Mouse (Mus musculus) bone marrow macrophage, adult 2 months (primary cell): ENCODE results near the gene Greb1. TPM values are rescaled to one million over a fixed set of nuclear protein-coding genes. Genes with fewer than 3 reads are reported as not detected.
A peak's percentile ranks its signal among the peaks of the same experiment; 100 is the strongest.

Experiments used
- H3K27ac ChIP-seq: 2 replicates; pipeline ENCODE4 v1.5.1; 2012; ENCODE audit warnings: low read depth, low read length; ENCODE audit not compliant: insufficient read depth
- H3K4me1 ChIP-seq: 2 replicates; pipeline ENCODE4 v1.6.1; 2012; ENCODE audit warnings: low read length; ENCODE audit not compliant: control insufficient read depth, insufficient read depth
- H3K4me3 ChIP-seq: 2 replicates; pipeline ENCODE4 v1.5.1; 2012; ENCODE audit warnings: mild to moderate bottlenecking, low read length, moderate library complexity; ENCODE audit not compliant: insufficient read depth
- CTCF ChIP-seq: IDR thresholded peaks from 2 replicates; pipeline ENCODE4 v1.5.1; 2012; ENCODE audit warnings: low read depth, mild to moderate bottlenecking, low read length, moderate library complexity
- POLR2A ChIP-seq: IDR thresholded peaks from 2 replicates; pipeline ENCODE4 v1.6.1; 2012; ENCODE audit warnings: mild to moderate bottlenecking, low read depth, low read length, borderline replicate concordance
- polyA plus RNA-seq: library from polyadenylated mRNA; stranded (reverse); fragments of >200 nt; gene quantifications from 2 replicates; pipeline ENCODE4 v1.2.4, GENCODE M21; 2012; ENCODE audit not compliant: missing spikeins, insufficient read depth, insufficient read length

Gene Greb1
- polyA plus RNA-seq, 1 experiment: not detected

DNA sequence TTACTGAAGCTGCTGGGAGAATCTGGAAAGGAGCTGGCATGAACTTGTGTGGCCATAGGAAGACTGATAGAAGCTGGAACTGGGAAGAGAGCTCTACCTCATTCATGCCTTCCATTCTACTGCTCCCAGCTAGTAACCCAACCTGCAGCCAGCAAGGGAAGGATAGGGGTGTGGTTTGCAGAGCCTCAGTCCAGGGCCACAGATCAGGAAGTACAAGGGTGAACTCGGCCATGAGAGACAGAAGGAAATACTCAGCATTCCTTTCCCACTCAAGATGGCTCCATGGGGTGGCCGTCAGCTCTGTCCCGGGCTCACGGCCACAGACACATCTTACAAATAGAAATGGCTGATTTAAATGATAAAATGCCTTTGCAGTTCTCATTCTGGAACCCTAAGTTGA, 30.4 kb upstream of the Greb1 start:
- no peak overlapping the region for H3K4me3 ChIP-seq
- H3K27ac ChIP-seq: no peak overlapping the region
- H3K4me1 ChIP-seq: peaks cover 7% of the 10 kb centered on the region
- no peak for TF ChIP-seq POLR2A
- TF ChIP-seq CTCF: no peak

- H3K4me1 ChIP-seq: peaks cover 7% of the 10 kb centered on the region
- H3K27ac ChIP-seq: no peak overlapping the region
- no peak overlapping the region for H3K4me3 ChIP-seq
- TF ChIP-seq CTCF: peak; percentile 22; the same call in 1 of the 2 replicates
- no peak for TF ChIP-seq POLR2A
Measured at GRCm38 (mm10) chr12:16829785-16830184, 29.1 kb upstream of the Greb1 start.

DNA sequence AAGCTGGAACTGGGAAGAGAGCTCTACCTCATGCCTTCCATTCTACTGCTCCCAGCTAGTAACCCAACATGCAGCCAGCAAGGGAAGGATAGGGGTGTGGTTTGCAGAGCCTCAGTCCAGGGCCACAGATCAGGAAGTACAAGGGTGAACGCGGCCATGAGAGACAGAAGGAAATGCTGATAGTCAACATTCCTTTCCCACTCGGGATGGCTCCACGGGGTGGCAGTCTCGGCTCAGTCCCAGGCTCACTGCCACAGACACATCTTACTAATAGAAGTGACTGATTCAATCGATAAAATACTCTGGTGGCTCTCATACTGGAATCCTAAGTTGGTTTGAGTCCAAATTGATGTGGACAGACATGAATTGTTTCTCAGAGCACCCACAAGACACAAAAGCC, 27.8 kb upstream of the Greb1 start:
- Histone ChIP-seq H3K4me1 (peaks cover 7% of the 10 kb centered on the region), H3K4me3 (no peak overlapping the region), H3K27ac (no peak overlapping the region)
- TF ChIP-seq POLR2A (no peak), CTCF (0 out of 2 replicates have a peak, but pooled peaks have one; percentile 31)

DNA sequence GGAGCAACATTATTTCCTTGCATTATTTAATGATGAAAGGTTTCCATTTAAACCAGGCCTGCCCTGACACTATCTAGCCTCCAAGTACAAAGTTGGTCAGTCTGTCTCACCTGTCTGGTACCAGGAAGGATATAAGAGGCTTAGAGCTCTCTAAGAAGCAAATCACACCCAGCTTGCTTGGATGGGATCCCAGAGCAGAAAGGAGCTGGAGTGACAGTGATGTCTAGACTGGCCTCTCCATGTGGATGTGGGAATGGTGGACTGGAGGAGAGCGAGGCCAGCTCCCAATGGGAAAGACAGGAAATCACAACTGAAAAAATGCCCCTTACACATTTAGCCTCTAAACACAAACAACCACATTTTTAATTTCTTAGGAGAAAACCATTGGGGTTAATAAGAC, 23.0 kb upstream of the Greb1 start:
- no peak for TF ChIP-seq CTCF
- TF ChIP-seq POLR2A: no peak

DNA sequence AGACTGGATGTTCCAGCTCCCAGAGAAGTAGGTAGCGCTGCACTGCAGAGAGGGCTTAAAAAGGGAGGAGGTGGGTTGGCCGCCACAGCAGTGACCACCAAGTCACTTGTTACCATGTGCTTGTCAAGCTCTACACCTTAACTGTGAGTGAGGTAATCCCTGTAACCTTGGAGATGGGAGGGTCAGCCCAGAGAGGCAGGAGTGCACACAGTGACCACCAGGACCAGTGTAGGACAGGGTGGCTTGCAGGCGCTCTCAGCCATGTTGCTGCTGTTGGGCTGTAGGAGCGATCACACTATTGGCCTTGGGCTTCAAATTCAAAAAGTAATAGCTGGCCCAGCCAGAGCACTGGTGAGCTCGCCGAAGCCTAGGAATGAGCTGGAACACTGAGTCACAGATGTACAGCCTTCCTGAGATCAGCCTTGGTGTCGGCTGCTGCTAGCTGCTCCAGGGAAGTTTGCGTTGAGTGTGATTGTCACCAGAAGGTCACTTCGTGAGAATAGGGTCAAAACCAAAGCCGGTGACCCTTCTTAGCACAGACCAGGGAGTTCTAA, 21.6 kb upstream of the Greb1 start:
- Histone ChIP-seq H3K4me1 (no peaks in the 10 kb centered on the region), H3K27ac (no peak overlapping the region), H3K4me3 (no peak overlapping the region)
- TF ChIP-seq POLR2A (no peak), CTCF (no peak)

More for the DNA sequence above, 23.0 kb upstream of the Greb1 start:
- H3K4me3 ChIP-seq: no peak overlapping the region
- peaks cover 6% of the 10 kb centered on the region for H3K4me1 ChIP-seq
- no peak overlapping the region for H3K27ac ChIP-seq

DNA sequence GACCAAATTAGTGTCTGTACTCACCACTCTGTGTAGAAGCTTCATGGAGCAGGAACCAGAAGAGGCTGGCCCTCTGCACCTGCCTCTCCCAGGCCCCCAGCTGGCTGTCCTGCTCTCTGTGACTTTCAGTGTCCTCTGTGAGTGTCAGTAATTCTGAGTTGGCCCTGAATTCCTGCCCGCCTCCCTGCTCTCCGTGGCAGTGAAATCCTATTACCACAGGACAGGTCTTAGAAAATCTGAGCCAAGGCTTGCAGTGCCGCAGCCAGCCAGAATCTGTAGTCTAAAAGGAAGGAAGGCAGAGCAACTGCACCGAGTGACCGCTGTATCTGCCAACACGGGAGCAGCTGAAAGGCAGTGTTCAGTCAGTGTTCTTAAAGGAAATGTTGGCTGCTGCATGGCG, 20.1 kb upstream of the Greb1 start:
- no peaks in the 10 kb centered on the region for H3K4me1 ChIP-seq
- H3K27ac ChIP-seq: no peak overlapping the region
- TF ChIP-seq POLR2A (no peak), CTCF (no peak)
- no peak overlapping the region for H3K4me3 ChIP-seq

- no peak overlapping the region for H3K4me3 ChIP-seq
Measured at GRCm38 (mm10) chr12:16818513-16818912, 17.8 kb upstream of the Greb1 start.

DNA sequence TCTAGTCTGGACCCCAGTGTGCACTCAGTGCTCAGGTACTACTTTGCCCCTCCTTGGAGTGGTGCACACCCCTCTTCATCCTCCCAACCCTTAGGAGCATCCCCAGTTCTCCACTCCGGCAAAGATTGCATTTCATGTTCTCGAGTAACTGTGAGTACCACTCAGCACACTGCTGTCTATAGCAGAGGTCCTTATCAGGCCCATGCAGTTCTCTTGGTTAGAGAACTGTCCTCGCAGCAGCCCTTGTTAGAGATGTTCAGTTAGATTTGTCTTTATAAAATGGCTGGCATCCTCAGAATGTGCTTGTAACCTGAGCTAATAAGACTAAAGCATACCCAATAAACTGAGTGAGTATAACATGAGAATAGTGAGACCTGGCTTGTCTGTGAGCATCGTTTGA, 16.5 kb upstream of the Greb1 start:
- Histone ChIP-seq H3K4me3 (no peak overlapping the region), H3K4me1 (peaks cover under 1% of the 10 kb centered on the region; the same call in 1 of the 2 replicates), H3K27ac (no peak overlapping the region)
- no peak for TF ChIP-seq CTCF
- no peak for TF ChIP-seq POLR2A

More at GRCm38 (mm10) chr12:16818513-16818912, 17.8 kb upstream of the Greb1 start:
- TF ChIP-seq CTCF (no peak), POLR2A (no peak)
- Histone ChIP-seq H3K27ac (no peak overlapping the region), H3K4me1 (no peaks in the 10 kb centered on the region)

DNA sequence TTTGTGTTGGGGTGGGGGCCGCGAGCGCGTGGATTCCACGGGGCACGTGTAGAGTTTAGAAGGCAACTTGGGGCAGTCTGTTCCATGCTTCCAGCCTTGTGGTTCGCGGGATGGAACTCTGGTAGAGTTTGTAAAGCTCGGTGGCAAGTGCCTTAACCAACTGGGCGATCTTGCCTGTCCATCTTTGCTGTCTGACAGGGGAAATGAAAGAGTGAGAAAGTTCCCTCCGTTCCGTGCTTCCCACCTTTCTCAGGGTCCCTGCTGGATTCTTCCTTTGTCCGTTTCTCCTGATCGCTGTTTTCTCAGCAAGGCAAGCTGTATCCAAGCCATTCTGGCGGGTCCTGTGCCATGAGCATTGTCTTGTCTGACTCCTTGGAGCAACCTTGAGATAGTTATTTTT, 10.8 kb upstream of the Greb1 start:
- H3K27ac ChIP-seq: no peak overlapping the region
- TF ChIP-seq POLR2A (no peak), CTCF (no peak)
- peak overlapping the region; percentile 77 for H3K4me3 ChIP-seq
- peaks cover 4% of the 10 kb centered on the region; the same call in 1 of the 2 replicates for H3K4me1 ChIP-seq

DNA sequence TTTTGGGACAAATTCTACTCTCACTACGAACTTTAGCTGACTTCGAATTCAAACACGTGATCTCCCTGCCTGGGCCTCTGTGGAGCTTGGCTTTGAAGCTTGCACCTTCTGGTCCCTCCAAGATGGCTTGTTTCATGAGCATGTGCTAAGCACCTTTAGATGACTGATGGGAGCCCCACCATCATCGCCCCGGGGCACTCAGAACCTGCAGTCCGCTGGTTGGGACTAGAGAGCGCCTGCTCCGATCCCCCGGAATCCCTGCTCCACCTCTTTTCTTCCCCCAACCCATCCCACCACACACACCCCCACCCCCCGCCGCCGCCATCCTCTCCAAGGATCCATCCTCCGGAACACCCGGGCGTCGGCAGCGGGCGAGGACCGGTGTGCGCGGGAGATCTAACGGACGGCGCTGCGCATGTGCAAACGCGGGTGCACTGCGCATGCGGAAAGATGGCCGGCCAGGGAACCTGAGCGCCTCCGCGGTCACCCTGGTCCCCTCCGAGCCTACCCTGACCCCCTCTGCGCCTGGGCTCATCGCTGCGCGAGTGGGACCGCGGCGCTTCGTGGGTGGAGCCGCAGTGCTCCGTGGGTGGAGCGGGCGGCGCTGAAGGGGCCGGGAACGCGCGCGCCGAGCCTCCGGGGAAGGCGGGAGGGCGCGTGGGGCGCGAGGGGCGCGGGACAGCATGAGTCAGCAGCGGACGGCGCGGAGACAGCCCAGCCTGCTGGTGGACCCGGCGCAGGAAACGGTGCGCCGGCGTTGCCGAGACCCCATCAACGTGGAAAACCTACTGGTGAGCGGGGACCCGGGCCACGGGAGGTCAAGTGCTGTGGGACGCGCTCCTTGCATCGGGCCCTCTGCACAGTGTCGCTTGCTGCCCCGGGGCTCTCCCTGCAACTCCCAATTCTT, 10.1 kb upstream of the Greb1 start, which contains the start of gene E2f6:
Gene E2f6, plus strand, starts transcription at position 439 of the 907 bp plus-strand sequence.
- TF ChIP-seq CTCF: no peak
- TF ChIP-seq POLR2A: no peak
- peaks cover 4% of the 10 kb centered on the region; the same call in 1 of the 2 replicates for H3K4me1 ChIP-seq
- H3K4me3 ChIP-seq: peak within 1 kb of the TSS; percentile 77
- no peak within 1 kb of the TSS for H3K27ac ChIP-seq
